Mouse (Mus musculus) stomach, postnatal 0 days (tissue): ENCODE measurements at regions not wholly inside any gene's neighbourhood (a gene's known extent, or its start where the extent isn't known, plus 50 kb on each side); places are given as distances from the start of the nearest gene placed in this dataset.

ENCODE experiments used
- CTCF ChIP-seq: IDR thresholded peaks from 2 replicates; pipeline ENCODE4 v1.5.1; 2016; ENCODE audit warnings: antibody characterized with exemption, low read depth, mild to moderate bottlenecking, moderate library complexity
- EP300 ChIP-seq: optimal IDR thresholded peaks from 2 replicates; pipeline ENCODE3; 2016; ENCODE audit warnings: antibody characterized with exemption

DNA sequence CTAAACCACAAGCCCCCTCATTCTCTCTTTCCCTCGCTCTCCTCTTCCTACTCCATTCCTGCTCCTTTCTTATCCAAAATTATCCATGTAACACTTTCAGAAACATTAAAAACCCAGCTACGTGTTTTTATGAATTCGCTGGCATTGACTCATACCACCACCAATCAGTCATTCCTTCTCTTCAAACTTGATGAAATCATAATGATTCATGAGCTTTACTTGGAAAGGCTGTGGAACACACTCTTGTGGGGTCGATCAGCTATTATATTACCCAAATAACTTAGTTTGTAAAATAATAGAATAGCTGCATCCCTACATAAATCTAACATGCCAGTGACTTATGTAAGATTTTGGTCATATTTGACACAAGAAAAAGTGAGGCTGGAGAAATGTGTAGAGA is 331.9 kb upstream of the N6amt1 start:
- TF ChIP-seq EP300, result no peak
- no peak for TF ChIP-seq CTCF
